In the genomic region with DNA sequence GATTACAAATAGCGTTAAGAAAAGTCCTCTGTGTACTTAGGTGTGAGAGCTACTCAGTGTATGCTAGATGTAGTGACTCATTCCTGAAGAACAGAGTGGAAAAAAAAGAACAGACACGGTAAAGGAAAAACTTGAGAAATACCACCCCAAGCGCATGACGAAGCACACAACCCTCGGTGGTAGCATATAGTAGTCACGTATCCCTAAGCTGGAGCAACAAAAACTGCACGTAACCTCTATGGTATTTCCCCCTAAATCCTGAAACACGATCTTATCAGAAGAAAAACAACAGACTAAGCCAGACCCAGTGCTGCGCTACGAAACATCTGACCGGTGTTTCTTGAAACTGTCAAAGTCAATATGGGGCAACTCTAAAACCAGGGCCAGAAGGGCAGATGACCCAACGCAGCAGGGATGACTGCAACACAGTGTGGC, we compare ENCODE assay signal across 11 mouse cellular contexts.
DNase-seq lines count a peak whose midpoint lies in the region; ATAC-seq lines count a peak whose summit lies in the region.
"Had no signal": no experiment of that assay in that cellular context is flagged by ENCODE, and none has a peak within 500 bp of the region (broad histone marks: within the 10 kb centered on the region; RNA-seq: fewer than 3 reads in every experiment).

No protein-coding gene starts in this region.

- H3K4me1 ChIP-seq in kidney, embryonic 14.5 days (ENCODE audit: control insufficient read depth, insufficient read depth, low read length): no peaks in the 10 kb centered on the region
- peaks cover 8% of the 10 kb centered on the region; the same call in 1 of the 2 replicates for H3K4me1 ChIP-seq in heart, embryonic 11.5 days (ENCODE audit: control insufficient read depth, insufficient read depth, low read length)
- H3K4me1 ChIP-seq in forebrain, embryonic 13.5 days: no peaks in the 10 kb centered on the region
- H3K4me1 ChIP-seq: forebrain, embryonic 15.5 days; liver, embryonic 13.5 days had no signal

- WGBS in kidney, embryonic 14.5 days: 16% methylated on average over 12 of the region's 12 CpGs
- 13% methylated on average over 12 of the region's 12 CpGs for WGBS in heart, embryonic 11.5 days (ENCODE audit: insufficient replicate concordance)
- 82% methylated on average over 12 of the region's 12 CpGs for WGBS in forebrain, embryonic 13.5 days

- intact Hi-C loops in left cerebral cortex, postnatal 36 days (cut with DNase I): no loop called here

- ATAC-seq in kidney, embryonic 14.5 days (ENCODE audit: low FRiP score, low TSS enrichment): peak; percentile 61; the same call in 1 of the 2 replicates
- 0 out of 2 replicates have a peak, but pooled peaks have one; percentile 26 for ATAC-seq in common myeloid progenitor, adult 5-6 weeks (replicated peaks; ENCODE audit: low read depth, poor library complexity, severe bottlenecking)
- ATAC-seq in heart, embryonic 11.5 days (replicated peaks; ENCODE audit: insufficient number of reproducible peaks, low FRiP score, low TSS enrichment): peak; percentile 78
- ATAC-seq in megakaryocyte, adult 5-6 weeks (ENCODE audit: poor library complexity, severe bottlenecking): peak; percentile 54
- no peak for ATAC-seq in forebrain, embryonic 13.5 days
- ATAC-seq: forebrain, embryonic 15.5 days had no signal

- H3K9me3 ChIP-seq in kidney, embryonic 14.5 days (ENCODE audit: control insufficient read depth, low read length): no peaks in the 10 kb centered on the region
- no peaks in the 10 kb centered on the region for H3K9me3 ChIP-seq in heart, embryonic 11.5 days (replicated peaks; ENCODE audit: control insufficient read depth, low read length)
- no peaks in the 10 kb centered on the region for H3K9me3 ChIP-seq in forebrain, embryonic 13.5 days (replicated peaks)
- H3K9me3 ChIP-seq: forebrain, embryonic 15.5 days; liver, embryonic 13.5 days had no signal

- H3K27ac ChIP-seq in kidney, embryonic 14.5 days (ENCODE audit: low read depth, low read length): peak overlapping the region; percentile 63; the same call in 1 of the 2 replicates
- H3K27ac ChIP-seq in heart, embryonic 11.5 days (ENCODE audit: low read depth, low read length): peak overlapping the region; percentile 62; the same call in 1 of the 2 replicates
- H3K27ac ChIP-seq in forebrain, embryonic 13.5 days: no peak overlapping the region
- H3K27ac ChIP-seq: forebrain, embryonic 15.5 days; liver, embryonic 13.5 days had no signal

- no peak overlapping the region for H3K4me3 ChIP-seq in kidney, embryonic 14.5 days (ENCODE audit: low read length)
- no peak overlapping the region for H3K4me3 ChIP-seq in heart, embryonic 11.5 days (ENCODE audit: low read depth, low read length)
- no peak overlapping the region for H3K4me3 ChIP-seq in forebrain, embryonic 13.5 days
- H3K4me3 ChIP-seq: forebrain, embryonic 15.5 days; liver, embryonic 13.5 days had no signal

- DNase-seq in kidney, postnatal 25 days: no peak
- no peak for DNase-seq in left cerebral cortex, postnatal 36 days (ENCODE audit: low spot score in 2 of 2)
- no peak for DNase-seq in left cerebral cortex, adult 11 months (ENCODE audit: low spot score)
- DNase-seq: kidney, adult 11 months; liver, embryonic 13.5 days had no signal

- H3K4me2 ChIP-seq in kidney, embryonic 14.5 days (replicated peaks; ENCODE audit: low read depth, low read length): no peak overlapping the region
- peak overlapping the region; percentile 27 for H3K4me2 ChIP-seq in heart, embryonic 11.5 days
- H3K4me2 ChIP-seq in forebrain, embryonic 13.5 days: no peak overlapping the region
- H3K4me2 ChIP-seq: forebrain, embryonic 15.5 days had no signal

- H3K36me3 ChIP-seq in kidney, embryonic 14.5 days (ENCODE audit: control insufficient read depth, insufficient read depth, low read length): no peaks in the 10 kb centered on the region
- no peaks in the 10 kb centered on the region for H3K36me3 ChIP-seq in heart, embryonic 11.5 days (ENCODE audit: control insufficient read depth, insufficient read depth, low read length)
- H3K36me3 ChIP-seq in forebrain, embryonic 13.5 days (ENCODE audit: poor library complexity, severe bottlenecking): no peaks in the 10 kb centered on the region
- H3K36me3 ChIP-seq: forebrain, embryonic 15.5 days; liver, embryonic 13.5 days had no signal

- no peak overlapping the region for H3K9ac ChIP-seq in kidney, embryonic 14.5 days (ENCODE audit: low read depth, low read length)
- H3K9ac ChIP-seq in heart, embryonic 11.5 days (ENCODE audit: low read depth, low read length): no peak overlapping the region
- no peak overlapping the region for H3K9ac ChIP-seq in forebrain, embryonic 13.5 days
- H3K9ac ChIP-seq: forebrain, embryonic 15.5 days; liver, embryonic 13.5 days had no signal

- H3K27me3 ChIP-seq in kidney, embryonic 14.5 days (ENCODE audit: control insufficient read depth, insufficient read depth, low read length): no peaks in the 10 kb centered on the region
- H3K27me3 ChIP-seq in heart, embryonic 11.5 days (ENCODE audit: control insufficient read depth, insufficient read depth, low read length): no peaks in the 10 kb centered on the region
- H3K27me3 ChIP-seq in forebrain, embryonic 13.5 days: no peaks in the 10 kb centered on the region
- H3K27me3 ChIP-seq: forebrain, embryonic 15.5 days; liver, embryonic 13.5 days had no signal
